Comparison of ENCODE assay signal across 22 mouse cellular contexts in genomic region chr4:85695237-85695636, GRCm38 (mm10).
"Had no signal": no experiment of that assay in that cellular context is flagged by ENCODE, and none has a peak within 500 bp of the region (broad histone marks: within the 10 kb centered on the region; RNA-seq: fewer than 3 reads in every experiment).

No protein-coding gene starts in this region.

- DNase-seq: kidney, adult 11 months; kidney, adult 8-10 months; kidney, postnatal 10 days; kidney, postnatal 36 days; layer of hippocampus, postnatal 36 days; liver, embryonic 13.5 days; lung, embryonic 14.5 days; lung, postnatal 4 days; right cerebral cortex, adult 18-20 months; right cerebral cortex, postnatal 25 days; spleen, adult 18-20 months; thymus, postnatal 25 days had no signal

- H3K4me3 ChIP-seq: intestine, embryonic 15.5 days; kidney, embryonic 15.5 days; left cerebral cortex, adult 2 months; limb, embryonic 12.5 days; limb, embryonic 15.5 days; liver, embryonic 13.5 days; midbrain, embryonic 12.5 days; midbrain, embryonic 15.5 days; neural tube, embryonic 12.5 days; neural tube, embryonic 15.5 days; stomach, embryonic 15.5 days had no signal

- H3K27ac ChIP-seq: intestine, embryonic 15.5 days; kidney, embryonic 15.5 days; left cerebral cortex, adult 2 months; limb, embryonic 12.5 days; limb, embryonic 15.5 days; liver, embryonic 13.5 days; midbrain, embryonic 12.5 days; midbrain, embryonic 15.5 days; neural tube, embryonic 12.5 days; neural tube, embryonic 15.5 days; stomach, embryonic 15.5 days had no signal

- ATAC-seq: intestine, embryonic 15.5 days; midbrain, embryonic 15.5 days had no signal

- H3K36me3 ChIP-seq: intestine, embryonic 15.5 days; kidney, embryonic 15.5 days; limb, embryonic 12.5 days; limb, embryonic 15.5 days; liver, embryonic 13.5 days; midbrain, embryonic 12.5 days; midbrain, embryonic 15.5 days; neural tube, embryonic 12.5 days; neural tube, embryonic 15.5 days; stomach, embryonic 15.5 days had no signal

- H3K9me3 ChIP-seq: intestine, embryonic 15.5 days; kidney, embryonic 15.5 days; limb, embryonic 15.5 days; liver, embryonic 13.5 days; midbrain, embryonic 12.5 days; midbrain, embryonic 15.5 days; neural tube, embryonic 15.5 days; stomach, embryonic 15.5 days had no signal

- H3K27me3 ChIP-seq: intestine, embryonic 15.5 days; kidney, embryonic 15.5 days; limb, embryonic 12.5 days; limb, embryonic 15.5 days; liver, embryonic 13.5 days; midbrain, embryonic 12.5 days; midbrain, embryonic 15.5 days; neural tube, embryonic 12.5 days; neural tube, embryonic 15.5 days; stomach, embryonic 15.5 days had no signal

- H3K4me1 ChIP-seq: intestine, embryonic 15.5 days; kidney, embryonic 15.5 days; limb, embryonic 12.5 days; limb, embryonic 15.5 days; liver, embryonic 13.5 days; midbrain, embryonic 12.5 days; midbrain, embryonic 15.5 days; neural tube, embryonic 12.5 days; neural tube, embryonic 15.5 days; stomach, embryonic 15.5 days had no signal
